Mouse (Mus musculus) adrenal gland, postnatal 10 days (tissue): ENCODE measurements around the gene Creb1. TPM values are rescaled to one million over a fixed set of nuclear protein-coding genes. Genes with fewer than 3 reads are reported as not detected.
A peak's percentile ranks its signal among the peaks of the same experiment; 100 is the strongest.

Experiments used
- DNase-seq: peaks from one replicate; pipeline ENCODE4 v3.0.0; 2021; ENCODE audit warnings: mixed read lengths
- total RNA-seq, 2 experiments: library from RNA; stranded (reverse); gene quantifications; 2 replicates each; pipeline ENCODE4 v1.2.3; 2021

The Creb1 gene
- total RNA-seq, 2 experiments from 2014 or later, result 35.2 to 43.6 TPM

GRCm38 (mm10) chr1:64538837-64539367 is 6.5 kb downstream of the Creb1 start:
- DNase-seq, result no peak

- DNase-seq, result no peak
Measured at GRCm38 (mm10) chr1:64543750-64544149, 11.3 kb downstream of the Creb1 start.

- DNase-seq, result no peak
Measured at GRCm38 (mm10) chr1:64546070-64546469, 13.6 kb downstream of the Creb1 start.

- DNase-seq, result no peak
Measured at GRCm38 (mm10) chr1:64549380-64549779, 16.9 kb downstream of the Creb1 start.

- no peak for DNase-seq
Measured at GRCm38 (mm10) chr1:64551908-64552307, 19.5 kb downstream of the Creb1 start.

GRCm38 (mm10) chr1:64560105-64560504 is 27.7 kb downstream of the Creb1 start:
- DNase-seq, result no peak

- no peak for DNase-seq
Measured at GRCm38 (mm10) chr1:64568206-64568605, 35.8 kb downstream of the Creb1 start.

GRCm38 (mm10) chr1:64576022-64576421 is 43.6 kb downstream of the Creb1 start:
- DNase-seq, result no peak

GRCm38 (mm10) chr1:64576732-64577131 is 44.3 kb downstream of the Creb1 start:
- no peak for DNase-seq

- peak; percentile 13 for DNase-seq
Measured at GRCm38 (mm10) chr1:64577911-64578310, 45.5 kb downstream of the Creb1 start.

- DNase-seq, result no peak
Measured at GRCm38 (mm10) chr1:64578801-64579200, 46.4 kb downstream of the Creb1 start.

GRCm38 (mm10) chr1:64598926-64599325 is 66.5 kb downstream of the Creb1 start:
- DNase-seq, result no peak

- no peak for DNase-seq
Measured at GRCm38 (mm10) chr1:64600413-64601077, 68.1 kb downstream of the Creb1 start.

- DNase-seq, result no peak
Measured at GRCm38 (mm10) chr1:64601242-64601842, 68.9 kb downstream of the Creb1 start.

GRCm38 (mm10) chr1:64603381-64603780 is 70.9 kb downstream of the Creb1 start:
- no peak for DNase-seq

GRCm38 (mm10) chr1:64609145-64609544 is 76.7 kb downstream of the Creb1 start:
- no peak for DNase-seq

- DNase-seq, result no peak
Measured at GRCm38 (mm10) chr1:64609976-64610375, 77.5 kb downstream of the Creb1 start.

- no peak for DNase-seq
Measured at GRCm38 (mm10) chr1:64614311-64614710, 81.9 kb downstream of the Creb1 start.

GRCm38 (mm10) chr1:64614801-64615345 is 82.4 kb downstream of the Creb1 start:
- DNase-seq, result no peak

- DNase-seq, result no peak
Measured at GRCm38 (mm10) chr1:64615531-64615991, 83.1 kb downstream of the Creb1 start.

GRCm38 (mm10) chr1:64616076-64616475 is 83.6 kb downstream of the Creb1 start:
- no peak for DNase-seq

GRCm38 (mm10) chr1:64616531-64616880 is 84.1 kb downstream of the Creb1 start:
- no peak for DNase-seq

- DNase-seq, result peak; percentile 94
Measured at GRCm38 (mm10) chr1:64616881-64617714, 84.7 kb downstream of the Creb1 start, which contains the start of gene Mettl21a. Gene Mettl21a, minus strand, starts transcription at chr1:64617242.
